Comparison of ENCODE assay signal across 8 mouse cellular contexts in the genomic region with DNA sequence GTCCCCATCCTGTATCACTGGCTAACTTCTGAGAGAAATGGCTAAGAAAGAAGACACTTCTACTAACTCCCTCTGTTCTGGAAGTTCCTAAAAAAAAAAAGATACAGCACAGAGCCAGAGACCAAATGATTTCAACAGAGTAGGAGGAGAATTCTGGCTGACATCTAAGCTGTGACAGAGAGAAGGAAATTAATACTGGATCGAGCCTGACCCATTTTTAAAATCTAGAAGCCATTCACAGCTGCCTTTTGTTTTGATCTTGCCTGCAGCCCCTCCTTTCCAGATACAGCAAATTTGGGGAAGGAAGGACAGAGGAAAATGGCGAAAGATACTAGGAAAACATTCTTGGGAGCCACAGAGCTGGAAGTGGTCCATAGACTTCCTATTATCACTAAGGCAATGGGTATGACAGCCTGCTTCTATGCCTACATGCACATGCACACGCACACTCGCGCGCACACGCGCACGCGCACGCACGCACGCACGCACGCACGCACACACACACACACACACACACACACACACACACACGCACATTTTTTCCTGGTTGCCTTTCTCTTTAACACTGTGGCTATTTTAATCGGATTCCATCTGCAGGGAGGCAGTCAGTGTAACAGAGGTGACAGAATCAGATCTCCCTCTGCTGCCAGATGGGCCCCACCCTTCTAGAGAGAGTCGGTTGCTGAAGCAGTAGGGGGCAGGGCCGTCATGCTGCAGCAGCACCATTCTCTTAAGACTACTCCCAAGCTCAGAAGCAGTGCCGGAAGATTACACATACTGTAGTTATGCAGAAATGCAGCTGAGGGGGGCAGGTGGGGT. TPM values are rescaled to one million over a fixed set of nuclear protein-coding genes. Genes with fewer than 3 reads are reported as not detected.
DNase-seq lines count a peak whose midpoint lies in the region; ATAC-seq lines count a peak whose summit lies in the region.

No protein-coding gene starts in this region.

- H3K9ac ChIP-seq in forebrain, embryonic 11.5 days (ENCODE audit: low read length) = peak overlapping the region; percentile 28; the same call in 1 of the 2 replicates
- peak overlapping the region; percentile 59 for H3K9ac ChIP-seq in heart, embryonic 16.5 days (ENCODE audit: low read length)
- H3K9ac ChIP-seq in lung, embryonic 16.5 days (ENCODE audit: low read length) = peak overlapping the region; percentile 85

- H3K27me3 ChIP-seq in forebrain, embryonic 11.5 days (ENCODE audit: control insufficient read depth, insufficient read depth, low read length) = no peaks in the 10 kb centered on the region
- no peaks in the 10 kb centered on the region for H3K27me3 ChIP-seq in heart, embryonic 16.5 days (ENCODE audit: control insufficient read depth, insufficient read depth, low read length)
- no peaks in the 10 kb centered on the region for H3K27me3 ChIP-seq in lung, embryonic 16.5 days (ENCODE audit: control insufficient read depth, insufficient read depth, low read depth, low read length)

- 75% methylated on average over 21 of the region's 21 CpGs for WGBS in forebrain, embryonic 11.5 days
- 45% methylated on average over 21 of the region's 21 CpGs for WGBS in heart, embryonic 16.5 days
- 45% methylated on average over 21 of the region's 21 CpGs for WGBS in lung, embryonic 16.5 days

- no peak for ATAC-seq in forebrain, embryonic 11.5 days (replicated peaks; ENCODE audit: low FRiP score)
- peak; percentile 8 for ATAC-seq in heart, embryonic 16.5 days (replicated peaks; ENCODE audit: extremely low read depth, insufficient read depth, low FRiP score)
- ATAC-seq in lung, embryonic 16.5 days (ENCODE audit: low read depth) = peak; percentile 30

- H3K4me3 ChIP-seq in forebrain, embryonic 11.5 days (ENCODE audit: low read depth, low read length) = peak overlapping the region; percentile 13; the same call in 1 of the 2 replicates
- peak overlapping the region; percentile 80 for H3K4me3 ChIP-seq in heart, embryonic 16.5 days (ENCODE audit: low read length)
- H3K4me3 ChIP-seq in lung, embryonic 16.5 days (ENCODE audit: low read length) = peak overlapping the region; percentile 78

- H3K27ac ChIP-seq in forebrain, embryonic 11.5 days (ENCODE audit: low read depth, low read length) = peak overlapping the region; percentile 25; the same call in 1 of the 2 replicates
- peak overlapping the region; percentile 66 for H3K27ac ChIP-seq in heart, embryonic 16.5 days (ENCODE audit: low read length)
- H3K27ac ChIP-seq in lung, embryonic 16.5 days (ENCODE audit: low read length) = peak overlapping the region; percentile 81

- no peaks in the 10 kb centered on the region for H3K36me3 ChIP-seq in forebrain, embryonic 11.5 days (ENCODE audit: control insufficient read depth, insufficient read depth, low read length)
- H3K36me3 ChIP-seq in heart, embryonic 16.5 days (ENCODE audit: control insufficient read depth, insufficient read depth) = no peaks in the 10 kb centered on the region
- no peaks in the 10 kb centered on the region for H3K36me3 ChIP-seq in lung, embryonic 16.5 days (ENCODE audit: control insufficient read depth, insufficient read depth, low read length)

- no peaks in the 10 kb centered on the region for H3K9me3 ChIP-seq in forebrain, embryonic 11.5 days (ENCODE audit: control insufficient read depth, low read length)
- no peaks in the 10 kb centered on the region for H3K9me3 ChIP-seq in heart, embryonic 16.5 days (replicated peaks; ENCODE audit: control insufficient read depth, low read length)
- no peaks in the 10 kb centered on the region for H3K9me3 ChIP-seq in lung, embryonic 16.5 days (ENCODE audit: control insufficient read depth, low read length)

- peaks cover 11% of the 10 kb centered on the region for H3K4me1 ChIP-seq in forebrain, embryonic 11.5 days (replicated peaks; ENCODE audit: control insufficient read depth, insufficient read depth, low read length)
- peaks cover 67% of the 10 kb centered on the region for H3K4me1 ChIP-seq in heart, embryonic 16.5 days (ENCODE audit: control insufficient read depth, insufficient read depth, low read length)
- peaks cover 72% of the 10 kb centered on the region for H3K4me1 ChIP-seq in lung, embryonic 16.5 days (replicated peaks; ENCODE audit: control insufficient read depth, insufficient read depth, low read length)

- H3K4me2 ChIP-seq in forebrain, embryonic 11.5 days (ENCODE audit: low read depth, low read length, severe bottlenecking) = peak overlapping the region; percentile 84
- peak overlapping the region; percentile 76 for H3K4me2 ChIP-seq in heart, embryonic 16.5 days (ENCODE audit: low read depth, low read length)
- peak overlapping the region; percentile 75 for H3K4me2 ChIP-seq in lung, embryonic 16.5 days (ENCODE audit: low read depth, low read length)

- DNase-seq in ES-CJ7 (ENCODE audit: low read depth, low spot score) (peak; percentile 81), ZHBTc4 (ENCODE audit: low read depth, low spot score) (peak; percentile 84)
- DNase-seq in forebrain, embryonic 11.5 days (ENCODE audit: low spot score) = no peak
- peak; percentile 46 to 67 for DNase-seq in layer of hippocampus, postnatal 10 days (ENCODE audit: low spot score in 2 of 2)
- peak; percentile 83 to 92 for DNase-seq in right cerebral cortex, postnatal 10 days (ENCODE audit: low spot score in 2 of 2)
- no peak for DNase-seq in thymus, postnatal 0 days (ENCODE audit: low spot score)

RNA-seq across cellular contexts. Expression of a gene that starts 2.9 kb away (rescaled TPM):
- polyA plus RNA-seq in forebrain, embryonic 11.5 days (2014; fragmentation: Nextera tagmentation; extraction: Ambion mirVana) = 24.0 and 25.5 TPM in 2 replicates
- 18.4 and 18.6 TPM in 2 replicates for polyA plus RNA-seq in heart, embryonic 16.5 days (2015; fragmentation: Nextera tagmentation; extraction: Ambion mirVana)
- total RNA-seq in layer of hippocampus, postnatal 10 days (2021) = 10 to 100 TPM; 89.1 to 94.8 TPM
- 28.8 and 29.8 TPM in 2 replicates for polyA plus RNA-seq in lung, embryonic 16.5 days (2015; fragmentation: Nextera tagmentation; extraction: Ambion mirVana)
- polyA plus RNA-seq in thymus, postnatal 0 days (2015; fragmentation: Nextera tagmentation; extraction: Ambion mirVana) = 10.9 and 13.0 TPM in 2 replicates

RNA-seq across cellular contexts. Expression of a gene that starts 29.4 kb away (rescaled TPM):
- 11.6 and 12.8 TPM in 2 replicates for polyA plus RNA-seq in forebrain, embryonic 11.5 days (2014; fragmentation: Nextera tagmentation; extraction: Ambion mirVana)
- 9.9 and 12.9 TPM in 2 replicates for polyA plus RNA-seq in heart, embryonic 16.5 days (2015; fragmentation: Nextera tagmentation; extraction: Ambion mirVana)
- total RNA-seq in layer of hippocampus, postnatal 10 days (2021) = 10 to 100 TPM; 17.1 to 17.2 TPM
- polyA plus RNA-seq in lung, embryonic 16.5 days (2015; fragmentation: Nextera tagmentation; extraction: Ambion mirVana) = 18.7 and 19.6 TPM in 2 replicates
- 24.3 and 29.7 TPM in 2 replicates for polyA plus RNA-seq in thymus, postnatal 0 days (2015; fragmentation: Nextera tagmentation; extraction: Ambion mirVana)

RNA-seq across cellular contexts. Expression of a gene that starts 29.9 kb away (rescaled TPM):
- 35.9 and 41.4 TPM in 2 replicates for polyA plus RNA-seq in forebrain, embryonic 11.5 days (2014; fragmentation: Nextera tagmentation; extraction: Ambion mirVana)
- 5.7 TPM in 2 replicates for polyA plus RNA-seq in heart, embryonic 16.5 days (2015; fragmentation: Nextera tagmentation; extraction: Ambion mirVana)
- total RNA-seq in layer of hippocampus, postnatal 10 days (2021) = 100 to 1,000 TPM; 385 to 403 TPM
- 8.9 and 11.0 TPM in 2 replicates for polyA plus RNA-seq in lung, embryonic 16.5 days (2015; fragmentation: Nextera tagmentation; extraction: Ambion mirVana)
- polyA plus RNA-seq in thymus, postnatal 0 days (2015; fragmentation: Nextera tagmentation; extraction: Ambion mirVana) = 6.2 and 6.3 TPM in 2 replicates

RNA-seq across cellular contexts. Expression of a gene that starts 48.6 kb away (rescaled TPM):
- polyA plus RNA-seq in forebrain, embryonic 11.5 days (2014; fragmentation: Nextera tagmentation; extraction: Ambion mirVana) = 2.3 and 3.6 TPM in 2 replicates
- 1.8 and 2.6 TPM in 2 replicates for polyA plus RNA-seq in heart, embryonic 16.5 days (2015; fragmentation: Nextera tagmentation; extraction: Ambion mirVana)
- 1 to 10 TPM; 5.1 to 5.7 TPM for total RNA-seq in layer of hippocampus, postnatal 10 days (2021)
- 2.5 and 4.9 TPM in 2 replicates for polyA plus RNA-seq in lung, embryonic 16.5 days (2015; fragmentation: Nextera tagmentation; extraction: Ambion mirVana)
- polyA plus RNA-seq in thymus, postnatal 0 days (2015; fragmentation: Nextera tagmentation; extraction: Ambion mirVana) = 2.0 and 2.1 TPM in 2 replicates

RNA-seq across cellular contexts. Expression of a gene that starts 56.3 kb away (rescaled TPM):
- 16.1 and 16.4 TPM in 2 replicates for polyA plus RNA-seq in forebrain, embryonic 11.5 days (2014; fragmentation: Nextera tagmentation; extraction: Ambion mirVana)
- 1.7 and 2.0 TPM in 2 replicates for polyA plus RNA-seq in heart, embryonic 16.5 days (2015; fragmentation: Nextera tagmentation; extraction: Ambion mirVana)
- under 1 TPM; 0.45 to 0.64 TPM for total RNA-seq in layer of hippocampus, postnatal 10 days (2021)
- polyA plus RNA-seq in lung, embryonic 16.5 days (2015; fragmentation: Nextera tagmentation; extraction: Ambion mirVana) = 20.4 and 20.9 TPM in 2 replicates
- 3.4 and 4.0 TPM in 2 replicates for polyA plus RNA-seq in thymus, postnatal 0 days (2015; fragmentation: Nextera tagmentation; extraction: Ambion mirVana)

Comparison
In these comparisons a context has a peak if more than half of its experiments do, and no peak if none do; other contexts are left out.
1. DNase-seq: peak in ES-CJ7 (single experiment), ZHBTc4 (single experiment), layer of hippocampus, postnatal 10 days (2 of 2) and right cerebral cortex, postnatal 10 days (2 of 2); none in forebrain, embryonic 11.5 days (single experiment) and thymus, postnatal 0 days (single experiment).
2. H3K27ac ChIP-seq: peak in every context shown above with its lines; median percentile 81 in lung, embryonic 16.5 days; 66 in heart, embryonic 16.5 days; 25 in forebrain, embryonic 11.5 days.
3. H3K4me3 ChIP-seq: peak in every context shown above with its lines; median percentile 80 in heart, embryonic 16.5 days; 78 in lung, embryonic 16.5 days; 13 in forebrain, embryonic 11.5 days.
4. H3K9ac ChIP-seq: peak in every context shown above with its lines; median percentile 85 in lung, embryonic 16.5 days; 59 in heart, embryonic 16.5 days; 28 in forebrain, embryonic 11.5 days.
5. Peak in every context shown above with its lines, with median percentiles within 50 percentile points of each other: H3K4me2 ChIP-seq.